Mouse (Mus musculus) cortical plate, adult 2 months (tissue): ENCODE measurements at regions not wholly inside any gene's neighbourhood (a gene's known extent, or its start where the extent isn't known, plus 50 kb on each side); places are given as distances from the start of the nearest gene placed in this dataset.

Experiments used
- CTCF ChIP-seq: fragments of 200-500 bp; IDR thresholded peaks from 2 replicates; pipeline ENCODE4 v1.5.1; 2011; ENCODE audit warnings: mild to moderate bottlenecking, control low read depth, low read length; ENCODE audit not compliant: insufficient read depth; ENCODE audit errors: extremely low read depth
- POLR2A ChIP-seq: fragments of 200-500 bp; IDR thresholded peaks from 2 replicates; pipeline ENCODE4 v1.6.1; 2011; ENCODE audit warnings: mild to moderate bottlenecking, low read length, control low read depth; ENCODE audit not compliant: insufficient read depth; ENCODE audit errors: extremely low read depth

DNA sequence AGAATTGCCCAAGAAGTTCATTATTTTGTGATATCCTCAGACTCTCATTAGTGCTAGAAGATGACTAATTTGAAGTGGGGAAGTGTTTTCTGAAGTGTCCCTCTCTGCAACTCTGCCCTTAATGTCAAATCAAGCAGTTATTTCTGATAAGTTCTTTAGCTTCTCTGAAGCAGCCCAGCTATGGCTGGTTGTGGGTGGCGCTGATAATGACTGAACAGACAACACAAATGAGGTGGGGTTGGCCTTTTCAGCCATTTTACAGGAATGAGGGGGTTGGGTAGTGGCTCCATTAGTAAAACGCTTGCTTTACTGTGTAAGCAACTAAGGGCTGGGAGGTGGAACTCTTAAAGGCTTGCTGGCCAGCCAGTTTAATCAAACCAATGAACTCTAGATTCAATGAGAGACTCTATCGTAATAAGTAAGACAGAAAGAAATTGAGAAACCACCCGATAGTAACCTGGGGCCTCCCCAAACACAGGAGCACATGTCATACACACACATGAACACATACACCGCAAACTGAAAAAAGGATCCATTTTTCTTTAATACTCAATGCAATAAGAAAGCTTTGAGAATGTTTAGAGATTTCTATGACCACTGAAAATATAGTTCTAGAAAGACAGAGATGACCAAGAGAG is 1268.3 kb upstream of the A1bg start:
- TF ChIP-seq POLR2A (no peak), CTCF (no peak)
